9 mouse cellular contexts compared by ENCODE assay signal in genomic region chr16:92319353-92320109, GRCm38 (mm10). TPM values are rescaled to one million over a fixed set of nuclear protein-coding genes. Genes with fewer than 3 reads are reported as not detected.
A peak's percentile ranks its signal among the peaks of the same experiment; 100 is the strongest.
DNase-seq lines count a peak whose midpoint lies in the region; ATAC-seq lines count a peak whose summit lies in the region.
"Had no signal": no experiment of that assay in that cellular context is flagged by ENCODE, and none has a peak within 500 bp of the region (broad histone marks: within the 10 kb centered on the region; RNA-seq: fewer than 3 reads in every experiment).

No protein-coding gene starts in this region.

- DNase-seq in kidney, adult 9 months: peak; percentile 32
- DNase-seq in ES-CJ7 (ENCODE audit: low read depth, low spot score): peak; percentile 87
- DNase-seq in c-Kit-positive CD71-positive TER-119-negative erythroid progenitor cells, embryonic 14.5 days (ENCODE audit: low read depth): peak; percentile 48
- peak; percentile 51 to 55 for DNase-seq in thymus, adult 18-20 months
- DNase-seq in layer of hippocampus, postnatal 14 days (ENCODE audit: low spot score in 2 of 2): no peak

- no peak overlapping the region for H3K9ac ChIP-seq in kidney, embryonic 16.5 days (replicated peaks; ENCODE audit: low read length)
- H3K9ac ChIP-seq: lung, embryonic 15.5 days had no signal

- H3K27ac ChIP-seq in kidney, embryonic 16.5 days (ENCODE audit: low read length): no peak overlapping the region
- H3K27ac ChIP-seq: lung, embryonic 15.5 days had no signal

- 63% methylated on average over 20 of the region's 20 CpGs for WGBS in kidney, embryonic 16.5 days

- no peak overlapping the region for H3K4me3 ChIP-seq in kidney, embryonic 16.5 days (ENCODE audit: low read length)
- peak overlapping the region; percentile 42 for H3K4me3 ChIP-seq in megakaryocyte, embryonic 14.5 days (replicated peaks)
- H3K4me3 ChIP-seq: lung, embryonic 15.5 days had no signal

- no peaks in the 10 kb centered on the region for H3K27me3 ChIP-seq in kidney, embryonic 16.5 days (ENCODE audit: insufficient read depth, low read length)
- peaks cover 44% of the 10 kb centered on the region for H3K27me3 ChIP-seq in megakaryocyte, embryonic 14.5 days (replicated peaks)
- H3K27me3 ChIP-seq: lung, embryonic 15.5 days had no signal

- H3K4me1 ChIP-seq in kidney, embryonic 16.5 days (ENCODE audit: insufficient read depth, low read length): no peaks in the 10 kb centered on the region
- H3K4me1 ChIP-seq in megakaryocyte, embryonic 14.5 days: peaks cover 13% of the 10 kb centered on the region
- H3K4me1 ChIP-seq: lung, embryonic 15.5 days had no signal

- no peaks in the 10 kb centered on the region for H3K36me3 ChIP-seq in kidney, embryonic 16.5 days (ENCODE audit: insufficient read depth, low read length)
- peaks cover 21% of the 10 kb centered on the region for H3K36me3 ChIP-seq in megakaryocyte, embryonic 14.5 days (replicated peaks; ENCODE audit: low read length)
- H3K36me3 ChIP-seq: lung, embryonic 15.5 days had no signal

- H3K9me3 ChIP-seq in kidney, embryonic 16.5 days (ENCODE audit: low read length): no peaks in the 10 kb centered on the region
- peaks cover 14% of the 10 kb centered on the region for H3K9me3 ChIP-seq in megakaryocyte, embryonic 14.5 days
- H3K9me3 ChIP-seq: lung, embryonic 15.5 days had no signal

- no peak overlapping the region for H3K4me2 ChIP-seq in kidney, embryonic 16.5 days (replicated peaks; ENCODE audit: low read depth, low read length)
- H3K4me2 ChIP-seq: lung, embryonic 15.5 days had no signal

- no peak for ATAC-seq in kidney, embryonic 16.5 days (ENCODE audit: low FRiP score, low TSS enrichment)
- peak; percentile 61 for ATAC-seq in inflammation-experienced regulatory T-cells, adult 6 months

RNA-seq across cellular contexts. Expression of gene Fam243, which starts 1.7 kb away (rescaled TPM):
- polyA plus RNA-seq in kidney, embryonic 16.5 days (2015; fragmentation: Nextera tagmentation; extraction: Ambion mirVana): 0.07 TPM in 1 of 2 replicates, not detected in the other
- polyA plus RNA-seq in inflammation-experienced regulatory T-cells, adult 6 months (2017; shearing (Covaris generic)): not detected
- polyA plus RNA-seq in megakaryocyte, embryonic 14.5 days (2012; ENCODE audit: insufficient read depth, low replicate concordance): not detected in 2 replicates
- total RNA-seq in layer of hippocampus, postnatal 14 days (2021): not detected
- polyA plus RNA-seq: lung, embryonic 15.5 days had no signal

RNA-seq across cellular contexts. Expression of gene Smim11, which starts 18.4 kb away (rescaled TPM):
- polyA plus RNA-seq in kidney, embryonic 16.5 days (2015; fragmentation: Nextera tagmentation; extraction: Ambion mirVana): 101 and 110 TPM in 2 replicates
- polyA plus RNA-seq in inflammation-experienced regulatory T-cells, adult 6 months (2017; shearing (Covaris generic)): 100 to 1,000 TPM; 112 to 149 (median 139) TPM
- 18.6 TPM in 1 of 2 replicates, not detected in the other for polyA plus RNA-seq in megakaryocyte, embryonic 14.5 days (2012; ENCODE audit: insufficient read depth, low replicate concordance)
- 10 to 100 TPM; 12.9 to 17.9 TPM for total RNA-seq in layer of hippocampus, postnatal 14 days (2021)

RNA-seq across cellular contexts. Expression of gene Kcne2, which starts 27.3 kb away (rescaled TPM):
- polyA plus RNA-seq in kidney, embryonic 16.5 days (2015; fragmentation: Nextera tagmentation; extraction: Ambion mirVana): 0.21 TPM in 1 of 2 replicates, not detected in the other
- not detected for polyA plus RNA-seq in inflammation-experienced regulatory T-cells, adult 6 months (2017; shearing (Covaris generic))
- not detected in 2 replicates for polyA plus RNA-seq in megakaryocyte, embryonic 14.5 days (2012; ENCODE audit: insufficient read depth, low replicate concordance)
- 1 to 10 TPM in 1 of 2 experiments, under 1 TPM in 1; 0.52 to 7.6 TPM for total RNA-seq in layer of hippocampus, postnatal 14 days (2021)

RNA-seq across cellular contexts. Expression of gene Kcne1, which starts 39.7 kb away (rescaled TPM):
- 2.8 and 3.7 TPM in 2 replicates for polyA plus RNA-seq in kidney, embryonic 16.5 days (2015; fragmentation: Nextera tagmentation; extraction: Ambion mirVana)
- polyA plus RNA-seq in inflammation-experienced regulatory T-cells, adult 6 months (2017; shearing (Covaris generic)): not detected
- polyA plus RNA-seq in megakaryocyte, embryonic 14.5 days (2012; ENCODE audit: insufficient read depth, low replicate concordance): 0.02 TPM in 1 of 2 replicates, not detected in the other
- not detected for total RNA-seq in layer of hippocampus, postnatal 14 days (2021)

Comparison
In these comparisons a context has a peak if more than half of its experiments do, and no peak if none do; other contexts are left out.
1. DNase-seq: peak in kidney, adult 9 months (single experiment), ES-CJ7 (single experiment), c-Kit-positive CD71-positive TER-119-negative erythroid progenitor cells, embryonic 14.5 days (single experiment) and thymus, adult 18-20 months (2 of 2); none in layer of hippocampus, postnatal 14 days (0 of 2).